Mouse (Mus musculus) cerebellum, adult 8-10 months (tissue): ENCODE measurements around the gene Gm8947.
"Not testable (repeated sequence)": the region's sequence is repeated elsewhere in the genome, so short reads cannot be mapped to it uniquely, and the experiment has no call there.

Source experiments
- DNase-seq: peaks from one replicate; pipeline ENCODE4 v3.0.0; 2022

Gm8947 gene

DNA sequence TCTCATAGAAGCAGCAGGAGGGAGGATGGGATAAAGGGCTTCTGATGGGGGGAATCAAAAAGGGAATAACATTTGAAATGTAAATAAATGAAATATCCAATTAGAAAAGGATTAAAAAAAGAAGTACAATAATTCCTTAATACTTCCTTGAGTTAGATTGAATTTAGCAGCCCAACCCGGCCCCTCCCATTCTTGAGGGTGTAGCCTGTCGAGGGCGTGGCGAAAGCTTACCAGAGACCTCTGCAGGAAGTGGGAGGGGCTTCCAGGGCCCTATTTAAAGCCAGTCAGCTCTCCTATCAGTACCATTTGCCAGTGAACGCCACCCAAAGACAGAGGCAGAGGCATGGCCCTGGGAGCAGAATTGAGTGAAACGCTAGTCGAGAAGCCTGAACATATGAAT lies at the start of gene Gm8947:
Gene Gm8947 (plus strand): TSS at position 302 of the 400 bp plus-strand sequence.
- DNase-seq: not testable (repeated sequence)

DNA sequence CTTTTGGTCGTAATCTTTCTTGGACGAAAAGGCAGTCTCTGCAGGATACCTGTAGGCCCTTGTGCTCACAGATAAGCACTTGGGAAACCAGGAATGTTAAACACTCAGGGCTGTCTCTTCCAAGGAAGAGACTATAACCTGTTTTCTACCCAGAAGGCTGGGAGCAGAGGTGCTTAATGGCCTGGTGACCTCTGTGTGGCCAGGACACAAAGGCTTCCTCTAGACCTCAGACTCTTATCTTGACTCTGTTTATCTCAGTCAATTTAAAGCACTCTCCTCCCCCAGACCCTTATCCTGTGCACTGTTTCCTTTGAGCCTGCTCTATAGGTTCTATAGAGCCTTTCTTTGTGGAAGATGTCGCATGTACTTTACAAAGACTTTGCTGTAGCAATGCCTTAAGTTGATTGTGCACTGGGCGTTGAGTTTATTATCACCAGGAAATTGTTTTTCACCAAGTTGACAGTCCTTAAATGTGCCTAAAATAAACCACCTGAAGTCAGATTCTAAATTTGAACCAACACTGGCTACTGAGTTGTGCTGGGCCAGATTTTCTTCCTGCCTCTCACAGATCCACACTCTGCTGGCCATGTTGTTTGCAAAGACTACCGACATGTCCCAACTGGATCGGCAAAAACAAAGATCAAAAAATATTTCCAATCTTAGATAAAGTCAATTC lies 47.6 kb upstream of the Gm8947 start:
- no peak for DNase-seq

DNA sequence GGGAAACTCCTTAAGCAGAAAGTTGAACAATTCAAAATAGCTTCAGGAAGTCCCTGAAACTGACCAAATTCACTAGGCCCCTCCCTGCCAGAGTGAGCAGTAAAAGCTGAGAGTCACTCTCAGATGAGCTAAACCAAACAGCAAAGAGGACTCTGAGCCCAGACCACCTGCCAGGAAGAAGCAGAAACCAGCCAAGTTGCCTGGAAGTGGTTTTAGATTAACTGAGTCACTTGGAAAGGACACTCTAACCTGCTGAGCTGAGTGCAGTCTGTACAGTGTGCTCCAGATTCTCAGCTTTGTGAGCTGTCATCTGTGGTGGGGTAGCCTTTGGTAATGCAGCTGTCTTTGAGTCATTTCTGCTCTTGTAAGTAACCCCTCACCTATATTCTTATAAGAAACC lies 44.4 kb upstream of the Gm8947 start:
- DNase-seq: no peak

DNA sequence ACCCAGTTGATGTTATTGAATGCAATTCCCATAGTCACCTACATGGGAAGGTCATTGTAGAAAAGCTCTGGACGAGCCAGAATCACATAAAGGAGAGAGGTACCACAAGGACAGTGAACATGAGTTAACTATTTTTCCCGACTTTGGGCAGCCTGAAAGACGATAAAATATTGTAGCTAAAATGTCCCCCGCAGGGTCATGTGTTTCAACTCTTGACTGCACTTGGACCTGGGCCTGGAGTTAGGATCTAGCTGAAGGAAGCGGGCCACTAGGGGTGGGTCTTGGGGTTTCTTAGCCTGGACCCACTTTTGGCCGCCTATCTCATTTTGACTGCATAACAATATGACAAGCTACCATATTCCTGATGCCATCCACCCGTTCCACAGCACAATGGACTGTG lies 42.0 kb upstream of the Gm8947 start:
- DNase-seq: no peak

DNA sequence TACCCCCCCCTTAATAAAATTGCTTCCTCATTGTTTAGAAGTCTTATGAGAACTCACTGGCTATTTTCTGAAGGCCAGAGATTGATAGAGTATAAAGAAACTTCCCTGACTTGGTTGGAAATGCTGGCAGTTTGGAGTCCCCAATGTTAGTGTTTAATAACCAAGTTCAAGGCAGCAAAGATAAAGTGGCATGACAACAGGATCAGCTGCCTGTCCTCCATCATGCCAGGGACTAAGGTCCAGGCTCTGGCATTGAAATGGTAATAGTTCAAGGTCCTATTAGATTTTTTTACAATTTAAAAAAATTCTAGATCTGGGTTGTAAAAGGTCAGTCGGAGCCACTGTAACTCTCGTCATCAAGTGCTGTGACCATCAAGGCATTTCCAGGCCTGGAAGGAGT lies 41.1 kb upstream of the Gm8947 start:
- DNase-seq: no peak

DNA sequence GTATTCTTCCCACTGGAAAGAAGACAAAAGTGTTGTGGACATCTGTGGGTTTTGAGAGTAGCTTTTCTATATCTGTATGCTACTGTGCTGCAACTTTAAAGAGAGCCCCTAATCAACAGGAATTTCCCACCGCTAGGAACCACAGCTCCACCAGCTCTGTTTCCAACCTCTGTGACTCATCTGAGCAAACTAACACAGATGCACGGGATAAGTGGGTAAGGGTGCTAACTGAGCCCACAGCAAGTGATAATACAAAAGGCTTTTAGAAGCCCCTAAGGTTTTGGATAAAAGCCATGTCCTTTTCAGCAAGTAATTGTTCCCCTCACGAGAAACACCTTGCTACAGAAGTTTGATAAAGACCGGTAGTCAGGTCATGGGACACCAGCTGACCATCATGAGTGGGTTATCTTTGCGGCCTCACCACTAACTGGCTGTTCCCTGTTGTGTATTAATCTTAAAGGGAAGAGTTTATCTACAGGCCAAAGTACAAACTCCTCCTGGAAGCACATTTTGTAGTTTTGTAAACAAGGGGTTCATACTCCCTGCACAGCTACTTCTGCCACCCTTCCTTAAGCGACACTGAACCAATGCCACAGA lies 39.0 kb upstream of the Gm8947 start:
- no peak for DNase-seq

DNA sequence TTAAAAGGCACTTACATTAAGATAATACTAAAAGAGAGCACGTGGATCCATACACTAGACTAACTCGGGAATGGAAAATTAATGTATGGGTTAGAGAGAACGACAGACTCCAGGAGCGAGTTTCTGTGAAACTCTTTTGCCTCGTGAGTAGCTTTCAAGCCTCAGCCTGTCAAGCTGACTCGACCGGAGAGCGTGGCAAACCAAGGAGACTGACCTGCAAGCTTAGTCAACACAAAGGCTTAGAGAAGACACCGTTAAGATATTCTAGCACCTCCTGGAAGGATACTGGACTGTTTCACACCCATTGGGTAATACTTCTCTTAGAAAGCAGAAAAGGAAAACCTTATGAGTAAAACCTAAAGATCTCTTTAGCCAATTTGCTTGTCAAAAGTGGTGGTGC lies 38.0 kb upstream of the Gm8947 start:
- DNase-seq: not testable (repeated sequence)

DNA sequence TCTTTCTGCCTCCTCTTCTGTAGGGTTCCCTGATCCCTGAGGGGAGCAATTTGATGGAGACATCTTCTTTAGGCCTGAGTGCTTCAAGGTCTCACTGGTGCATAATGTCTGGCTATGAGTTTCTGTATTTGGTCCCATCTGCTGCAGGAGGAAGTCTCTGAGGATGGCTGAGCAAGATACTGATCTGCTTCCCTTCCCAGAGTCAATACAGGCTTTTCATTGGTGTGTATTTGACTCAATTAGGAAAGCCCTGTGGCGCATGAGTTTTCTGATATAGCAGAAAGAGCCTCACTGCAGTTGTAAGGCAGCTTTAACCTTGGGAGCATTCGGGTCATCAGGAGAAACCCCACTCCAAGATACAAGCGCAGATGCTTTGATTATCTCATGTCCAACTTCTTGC lies 36.0 kb upstream of the Gm8947 start:
- DNase-seq: no peak

DNA sequence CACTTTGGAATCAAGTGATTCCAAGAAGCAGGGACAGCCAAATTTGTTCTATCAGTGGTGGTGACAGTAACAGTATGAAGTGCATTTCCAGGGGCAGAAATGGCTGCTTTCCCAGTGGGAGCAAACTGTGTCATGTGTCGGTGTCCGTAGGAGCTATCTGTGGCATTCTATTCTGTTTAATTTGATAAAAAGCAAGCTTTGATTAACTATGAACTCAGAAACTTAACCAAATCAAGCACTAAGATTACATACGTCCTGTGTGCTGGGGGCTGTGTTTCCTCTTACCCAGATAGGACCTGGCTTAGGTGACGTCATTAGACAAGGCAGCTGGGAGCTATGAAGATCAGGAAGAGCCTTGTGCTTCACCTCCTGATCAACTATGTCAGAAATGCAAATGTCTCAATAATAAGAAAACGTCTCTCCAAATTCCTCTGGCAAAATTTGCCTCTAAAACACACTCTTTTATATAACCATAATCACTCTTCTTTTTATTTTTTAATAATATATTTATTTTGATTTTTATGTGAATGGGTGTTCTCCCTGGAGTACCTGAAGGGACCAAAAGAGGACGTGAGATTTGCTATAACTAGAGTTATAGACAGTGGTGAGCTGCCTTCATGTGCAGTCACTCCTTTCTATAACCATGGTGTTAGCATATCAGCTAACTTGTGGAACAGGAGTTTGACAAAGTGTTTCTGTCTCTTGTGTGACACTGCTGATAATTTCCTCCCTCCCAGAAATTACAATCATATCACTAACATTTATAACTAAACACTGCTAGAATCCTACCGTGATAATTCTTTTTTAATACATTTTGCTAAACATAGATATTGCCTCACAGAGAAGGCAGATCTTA lies 35.2 kb upstream of the Gm8947 start:
- no peak for DNase-seq

DNA sequence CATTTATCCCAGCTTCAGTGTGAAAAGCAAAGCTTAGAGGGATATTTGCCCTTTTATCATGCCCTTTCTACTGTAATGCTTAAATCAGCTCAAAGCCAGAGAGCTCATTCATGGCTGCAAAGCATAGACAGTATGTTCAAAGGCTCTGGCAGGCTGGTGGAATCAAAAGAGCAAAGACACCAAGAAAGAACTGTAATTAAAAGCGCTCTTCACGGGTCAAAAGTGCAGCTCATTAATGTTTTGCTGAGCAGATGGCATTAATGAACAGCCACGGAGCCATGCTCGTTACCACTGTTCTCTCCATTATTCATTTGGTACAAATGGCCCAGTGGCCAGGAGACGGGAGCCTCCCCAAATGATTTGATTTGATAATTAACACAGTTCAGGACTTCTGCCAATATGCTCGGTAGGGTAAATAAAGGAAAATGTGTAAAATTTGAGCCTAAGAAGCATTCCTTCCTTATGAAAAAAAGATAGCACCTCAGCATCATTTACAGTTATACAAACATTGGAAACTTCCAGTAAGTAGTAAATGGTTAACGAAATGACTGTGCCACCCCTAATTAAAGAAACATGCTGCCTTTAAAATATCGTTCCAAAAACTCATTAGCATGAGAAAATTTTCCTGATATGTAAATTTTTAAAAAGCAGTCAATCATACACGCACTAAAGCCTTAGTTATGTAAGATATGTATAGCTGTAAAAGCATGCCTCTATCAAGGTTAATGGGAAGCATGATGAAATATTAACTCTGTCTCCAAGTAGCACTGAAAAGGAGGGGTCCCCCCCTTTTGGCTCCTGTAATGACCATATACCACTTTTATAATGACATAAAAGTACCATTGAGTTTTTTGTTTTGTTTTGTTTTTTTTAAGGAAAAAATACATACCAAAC lies 34.0 kb upstream of the Gm8947 start:
- no peak for DNase-seq

DNA sequence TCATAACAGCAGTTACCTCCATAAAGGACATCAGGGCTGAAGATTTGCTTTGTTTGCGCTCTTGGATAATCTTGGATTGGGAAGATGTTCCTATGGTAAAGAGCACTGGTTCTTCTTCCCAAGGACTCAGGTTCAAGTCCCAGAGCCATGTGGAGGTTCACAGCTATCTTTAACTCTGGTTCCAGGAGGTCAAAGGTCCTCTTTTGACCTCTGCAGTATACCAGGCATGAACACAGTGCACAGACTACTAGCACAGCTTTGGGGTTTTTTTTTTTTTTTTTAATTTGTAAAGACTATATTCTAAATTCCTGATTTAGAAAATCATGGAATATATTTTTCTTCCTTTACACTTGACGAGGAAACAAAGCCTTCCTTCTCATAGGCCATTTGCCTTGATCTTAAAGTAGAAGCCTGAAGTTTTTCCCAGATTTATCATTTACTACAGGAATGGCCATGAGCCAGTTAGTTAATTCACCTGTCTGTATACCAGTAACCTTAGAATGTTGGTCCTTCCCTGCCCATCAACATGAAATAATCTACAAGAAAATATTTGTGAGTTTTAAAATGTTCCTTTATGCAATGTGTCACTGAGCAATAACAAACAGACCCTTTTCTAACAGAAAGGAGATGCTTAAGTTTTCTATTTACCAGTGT lies 33.2 kb upstream of the Gm8947 start:
- DNase-seq: no peak

DNA sequence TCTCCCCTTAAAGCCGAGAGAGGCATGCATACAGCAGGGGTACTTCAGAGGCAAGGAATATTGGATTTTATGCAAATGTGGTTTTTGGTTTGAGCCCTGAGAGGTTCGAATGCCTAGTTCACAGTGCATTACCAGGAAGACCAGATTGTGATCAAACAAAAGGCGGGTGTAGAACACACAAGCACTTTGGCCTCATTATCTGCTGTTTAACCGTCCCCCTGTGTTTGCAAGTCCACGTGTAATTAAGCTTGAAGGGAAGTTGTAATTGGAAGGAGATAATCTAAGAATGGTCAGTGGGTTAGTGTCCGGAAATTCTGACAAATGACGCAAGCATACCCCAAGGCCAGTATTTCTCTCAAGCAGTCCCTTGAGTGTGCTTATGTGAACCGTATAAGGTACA lies 26.1 kb upstream of the Gm8947 start:
- no peak for DNase-seq

DNA sequence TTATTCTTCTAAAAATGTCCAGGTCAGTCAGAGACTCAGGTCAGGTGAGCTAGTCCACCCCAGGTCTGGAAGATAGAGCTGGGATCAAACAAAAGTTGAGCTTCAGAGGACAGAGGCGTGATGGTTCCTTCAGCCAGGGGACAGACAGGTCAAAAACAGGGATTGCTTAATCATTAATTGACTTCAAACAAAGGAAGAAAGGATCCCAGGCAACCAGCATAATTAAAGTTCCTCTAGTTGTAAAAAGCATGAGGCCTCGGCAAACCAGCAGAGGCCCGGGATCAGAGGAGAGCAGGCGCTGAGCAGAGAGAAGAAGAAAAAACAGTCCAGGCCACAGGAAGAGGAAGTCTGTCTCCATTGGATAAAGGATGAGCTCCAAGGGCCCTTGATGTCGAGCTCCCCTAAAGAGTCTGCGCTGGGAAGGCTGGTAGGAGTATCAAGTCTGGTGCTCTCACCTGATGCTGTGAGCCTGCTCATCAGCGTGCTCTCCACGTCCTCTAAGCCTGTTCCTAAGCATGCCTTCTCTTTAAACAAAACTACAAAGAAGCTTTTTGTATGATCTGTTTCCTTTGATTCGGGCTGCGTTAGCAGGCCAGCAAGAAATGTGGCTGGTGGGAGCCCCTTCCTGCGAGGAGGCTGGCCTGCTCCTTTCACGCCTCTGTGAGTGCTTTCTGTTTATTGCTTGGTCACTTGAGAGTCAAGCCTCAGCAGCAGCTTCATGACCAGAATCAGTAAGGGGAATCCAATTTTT lies 24.7 kb upstream of the Gm8947 start:
- no peak for DNase-seq

DNA sequence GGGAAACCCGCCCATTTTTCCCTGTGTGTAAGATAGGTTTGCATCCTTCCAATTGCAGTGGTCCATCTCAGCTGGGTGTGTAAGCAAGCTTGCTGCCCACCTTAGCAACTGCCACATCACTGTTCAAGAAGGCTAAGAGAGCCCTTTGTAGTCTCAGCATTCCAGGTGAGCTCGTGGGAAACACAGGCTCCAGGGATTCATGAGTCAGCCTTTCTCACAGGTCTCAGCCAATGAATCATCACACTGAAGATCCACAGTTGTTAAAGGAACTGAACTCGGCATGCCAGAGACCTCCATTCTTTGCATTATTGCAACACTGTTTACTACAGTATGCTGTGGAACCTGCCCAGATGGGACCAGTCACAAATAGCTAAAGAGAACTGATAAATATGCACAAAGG lies 23.5 kb upstream of the Gm8947 start:
- no peak for DNase-seq

DNA sequence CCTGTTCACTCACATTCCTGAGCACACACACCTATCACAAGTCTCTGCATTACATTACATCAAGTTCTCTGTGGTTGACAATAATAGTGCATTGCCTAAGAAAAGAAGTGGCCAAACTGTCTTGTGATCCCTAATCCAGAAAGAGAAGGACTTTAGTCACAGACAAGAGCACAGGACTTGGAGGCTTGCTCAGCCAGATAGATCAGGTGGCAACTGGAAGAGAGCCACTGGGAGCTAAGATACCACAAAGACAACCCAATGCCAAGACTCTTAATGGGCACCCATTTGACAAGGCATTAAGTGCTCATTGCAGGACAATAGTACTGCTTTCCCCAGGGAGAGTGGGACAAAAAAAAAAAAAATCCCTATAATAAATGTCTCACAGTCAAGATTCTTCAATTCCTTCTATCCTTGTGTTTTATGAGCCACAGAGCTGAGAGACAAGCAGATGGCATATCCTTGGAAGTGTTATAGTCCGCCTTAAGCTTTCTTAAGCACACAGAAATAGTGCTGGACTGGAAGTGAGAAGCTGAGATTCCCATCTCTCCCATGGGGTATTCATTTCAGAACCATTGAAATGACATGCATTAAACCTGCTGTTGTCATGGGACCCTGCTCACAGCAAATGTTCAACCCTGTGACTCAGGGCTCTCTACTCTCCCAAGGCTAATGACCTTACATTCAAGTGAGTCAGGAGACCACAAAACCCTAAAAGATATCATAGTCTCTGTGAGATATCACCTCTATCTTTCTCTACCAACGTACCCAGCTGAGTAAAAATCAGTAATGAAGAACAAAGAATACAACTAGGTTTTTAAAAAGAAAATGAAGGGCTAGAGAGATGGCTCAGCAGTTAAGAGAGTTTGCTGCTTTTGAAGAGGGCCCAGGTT lies 20.4 kb upstream of the Gm8947 start:
- no peak for DNase-seq

DNA sequence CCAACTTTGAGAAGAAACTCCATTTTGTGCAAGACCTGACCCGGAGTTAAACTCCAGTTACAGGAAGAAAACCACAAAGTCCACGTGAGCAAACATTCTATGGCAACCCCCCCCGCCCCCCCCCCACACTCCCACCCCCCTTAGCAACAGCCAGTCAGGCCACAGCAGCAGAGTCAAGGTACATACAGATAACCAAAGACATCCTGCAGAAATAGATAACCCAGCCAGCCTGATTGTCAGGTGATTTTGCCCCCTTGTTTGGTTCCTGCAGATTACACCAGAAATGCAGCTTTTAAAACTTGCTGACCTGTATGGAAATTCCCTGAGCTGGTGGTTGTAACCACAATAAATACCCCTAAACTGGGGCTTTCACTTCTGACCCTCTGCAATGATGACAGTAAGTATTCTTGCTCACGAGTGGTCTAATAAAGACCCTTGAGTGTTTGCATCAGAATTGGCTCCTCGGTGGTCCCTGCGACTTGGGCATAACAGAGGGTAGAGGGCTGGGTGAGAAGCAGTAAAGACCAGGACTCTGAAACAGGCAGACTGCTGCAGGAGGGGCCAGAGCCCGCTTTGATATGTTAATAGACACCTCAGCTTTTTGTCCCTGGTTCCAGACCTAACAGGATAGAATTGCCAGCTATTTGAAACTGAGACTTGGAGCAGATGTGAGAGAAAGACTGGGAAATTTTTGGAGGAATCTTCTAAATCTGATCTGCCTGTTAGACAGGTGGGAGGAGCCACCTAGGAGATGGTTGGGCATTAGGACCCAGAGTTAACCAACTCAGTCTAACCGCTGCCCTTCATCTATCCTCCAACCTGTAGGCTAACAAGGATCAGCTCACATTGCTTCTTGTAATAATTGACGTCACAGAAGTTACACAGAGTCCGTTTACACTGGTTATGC lies 14.9 kb upstream of the Gm8947 start:
- DNase-seq: peak; percentile 6

DNA sequence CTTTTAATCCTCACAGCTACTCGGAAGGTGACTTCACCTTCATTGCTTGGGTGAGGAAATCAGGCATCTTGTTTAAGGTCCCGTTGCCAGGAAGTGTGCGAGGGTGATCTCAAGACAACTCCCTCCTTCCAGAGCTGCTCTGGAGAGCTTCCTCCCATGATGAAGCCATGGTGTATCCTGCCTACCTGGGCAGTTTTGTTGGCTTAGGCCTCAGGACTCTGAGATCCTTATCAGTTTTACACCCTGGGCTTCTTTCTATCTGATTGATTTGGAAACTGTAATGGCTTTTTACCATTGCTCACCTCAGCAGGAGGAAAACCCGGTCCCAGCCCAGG lies 14.3 kb upstream of the Gm8947 start:
- no peak for DNase-seq

DNA sequence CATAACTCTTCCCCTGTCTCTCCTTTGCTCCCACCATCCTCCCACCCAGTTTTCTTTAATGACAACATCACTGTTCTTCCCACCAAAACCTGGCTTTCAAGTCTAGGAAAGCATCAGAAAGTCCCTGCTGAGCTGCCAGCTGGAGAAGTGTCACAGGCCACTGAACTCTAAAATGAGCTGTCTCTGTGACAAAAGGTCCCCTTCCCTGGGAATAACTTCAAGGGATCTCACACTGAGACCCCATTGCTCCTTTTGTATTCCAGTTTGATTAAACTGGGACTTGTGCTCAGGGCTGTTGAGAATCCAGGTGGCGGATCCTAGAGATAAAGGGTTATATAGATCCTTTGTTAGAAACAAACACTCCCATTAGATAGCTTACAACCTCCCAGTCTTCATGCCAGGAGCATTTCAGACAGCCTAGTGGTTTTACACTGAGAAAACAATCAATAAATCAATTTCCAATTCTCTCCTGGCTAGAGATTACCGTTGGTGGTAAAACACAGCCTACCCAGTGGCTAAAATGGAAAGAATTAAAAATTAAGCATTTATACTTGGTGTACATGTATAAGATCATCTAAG lies 13.6 kb upstream of the Gm8947 start:
- DNase-seq: no peak

DNA sequence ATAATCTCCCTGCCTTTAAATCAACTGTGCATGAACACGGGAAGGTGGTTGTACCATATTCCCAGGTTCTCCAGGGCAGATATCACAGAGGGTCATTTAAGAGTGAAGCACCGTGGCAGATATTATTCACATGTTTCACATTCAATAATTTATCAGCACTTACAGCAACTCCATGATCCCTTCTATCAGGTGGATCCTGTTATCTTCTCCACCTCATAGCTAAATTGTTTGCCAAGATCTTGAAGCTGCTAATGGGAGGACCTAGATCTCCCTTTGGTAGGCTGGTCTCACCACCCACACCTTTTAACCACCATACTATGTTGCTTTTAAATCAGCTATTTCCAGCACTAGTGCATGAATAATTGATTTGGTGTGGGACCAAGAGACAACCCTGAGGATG lies 12.0 kb upstream of the Gm8947 start:
- DNase-seq: no peak
